Mouse (Mus musculus): ENCODE measurements around the gene Arid1b.
A peak's percentile ranks its signal among the peaks of the same experiment; 100 is the strongest.

Gene Arid1b

DNA sequence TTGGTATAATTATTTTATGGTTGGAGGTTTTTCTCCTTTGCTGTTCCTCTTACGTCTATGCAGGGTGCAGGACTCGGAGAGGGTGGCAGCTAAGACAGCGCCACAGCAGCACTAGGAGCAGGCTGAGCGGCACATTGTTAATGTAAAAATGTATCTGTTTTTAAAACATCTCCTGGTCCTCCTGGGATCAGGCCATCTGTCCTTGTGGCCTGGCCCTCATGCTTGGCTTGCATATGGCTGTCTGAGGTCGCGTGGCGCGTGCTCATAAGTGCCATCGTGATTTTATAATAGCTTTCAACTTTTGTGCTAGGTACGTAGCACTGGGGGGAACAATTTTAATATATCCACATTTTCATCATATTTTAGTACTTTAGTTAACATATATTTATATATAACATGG is 201.9 kb downstream of the Arid1b start:
- DNase-seq = peak in 1 of 2 experiments; percentile 54

DNA sequence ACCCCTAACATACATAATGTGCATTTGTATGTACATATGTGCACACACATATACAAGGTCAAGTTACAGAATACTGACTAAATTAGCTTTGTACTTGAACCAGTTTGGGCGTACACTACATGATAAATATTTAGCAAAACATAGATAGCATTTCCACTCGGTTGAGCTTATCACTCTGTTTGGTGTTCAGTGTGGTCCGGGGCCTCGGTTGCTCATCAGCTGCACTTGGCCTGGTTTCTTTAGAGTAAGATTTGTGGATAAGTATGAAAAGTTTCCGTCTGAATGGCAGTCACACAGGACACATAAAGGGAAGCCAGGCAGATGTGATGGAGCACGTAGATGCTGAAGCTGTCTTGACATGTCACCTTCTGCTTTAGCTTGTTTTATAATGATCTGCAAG is 202.4 kb downstream of the Arid1b start:
- DNase-seq = no peak

DNA sequence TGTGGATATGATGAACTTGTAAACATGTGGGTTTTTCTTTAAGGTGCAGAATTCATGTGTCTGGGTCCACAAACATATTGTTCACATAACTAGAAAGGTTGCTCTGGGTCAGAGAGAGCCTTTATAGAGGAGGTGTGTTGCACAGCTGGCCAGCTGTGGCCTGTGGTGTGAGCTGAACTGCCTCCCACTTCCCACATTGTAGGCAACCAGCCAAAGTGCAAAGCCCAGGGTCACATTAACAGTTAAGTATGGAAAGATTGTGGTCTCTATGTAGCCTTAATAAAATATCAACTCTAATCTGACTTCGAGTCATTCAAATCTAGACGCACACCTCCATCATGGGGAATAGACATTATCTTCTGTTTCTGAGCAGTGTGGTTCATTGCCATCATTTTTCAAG is 203.0 kb downstream of the Arid1b start:
- DNase-seq = no peak

DNA sequence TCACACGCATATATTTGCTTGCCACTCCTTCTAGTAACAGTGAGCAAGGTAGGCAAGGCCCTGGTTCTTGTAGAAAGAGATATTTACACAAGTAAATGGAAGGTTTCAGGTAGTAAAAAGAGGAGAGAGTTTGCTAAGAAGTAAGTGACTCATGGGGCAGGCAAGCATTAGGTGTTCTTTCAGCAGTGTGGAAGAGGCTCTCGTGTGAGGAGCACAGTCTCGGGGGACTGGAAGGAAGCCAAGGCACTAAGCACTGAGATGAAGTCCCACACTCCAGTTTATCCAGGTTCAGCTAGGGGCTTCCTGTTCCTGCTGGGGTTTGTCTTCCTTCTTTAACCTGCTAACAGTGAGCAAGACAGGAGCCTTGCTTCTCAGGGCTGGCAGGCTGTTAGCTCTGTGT is 203.6 kb downstream of the Arid1b start:
- no peak for DNase-seq

DNA sequence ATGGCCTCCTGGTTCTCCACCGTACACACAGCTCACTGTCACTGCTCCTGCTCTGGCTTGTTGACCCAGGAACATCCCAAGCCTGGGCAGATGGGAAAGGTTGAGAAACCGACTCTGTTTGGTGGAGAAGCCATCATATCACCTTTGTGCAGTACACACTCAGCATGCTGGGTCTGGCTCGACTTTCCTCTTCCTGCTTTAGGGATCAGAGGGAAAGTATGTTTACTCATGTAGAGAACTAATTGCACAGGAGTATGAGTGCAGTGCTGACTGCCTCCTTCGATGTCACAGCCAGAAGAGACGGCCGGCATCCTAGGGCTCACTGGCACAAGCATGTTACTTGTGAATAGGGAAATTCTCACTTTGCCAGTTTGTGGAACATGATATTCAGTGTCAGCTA is 204.1 kb downstream of the Arid1b start:
- no peak for DNase-seq

DNA sequence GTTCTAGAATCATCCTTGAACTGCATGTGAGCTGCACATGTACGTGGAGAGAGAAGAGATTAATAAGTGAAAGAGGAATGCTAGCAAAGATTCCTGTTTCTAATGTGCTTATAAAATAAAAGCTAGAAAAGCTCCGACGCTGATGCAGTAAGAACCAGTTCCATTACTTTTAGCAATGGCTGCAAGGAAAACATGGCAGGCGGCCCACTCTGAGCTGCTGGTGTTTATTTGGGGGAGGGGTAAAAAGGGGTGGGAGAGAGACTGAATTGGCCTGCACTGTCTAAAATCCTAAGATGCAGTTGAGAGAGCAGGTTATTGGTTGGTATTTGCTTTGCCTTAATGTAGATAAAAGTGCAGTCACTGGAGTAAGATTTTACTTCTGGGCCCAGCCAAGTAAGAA is 204.7 kb downstream of the Arid1b start:
- peak in 1 of 2 experiments; percentile 48 for DNase-seq

DNA sequence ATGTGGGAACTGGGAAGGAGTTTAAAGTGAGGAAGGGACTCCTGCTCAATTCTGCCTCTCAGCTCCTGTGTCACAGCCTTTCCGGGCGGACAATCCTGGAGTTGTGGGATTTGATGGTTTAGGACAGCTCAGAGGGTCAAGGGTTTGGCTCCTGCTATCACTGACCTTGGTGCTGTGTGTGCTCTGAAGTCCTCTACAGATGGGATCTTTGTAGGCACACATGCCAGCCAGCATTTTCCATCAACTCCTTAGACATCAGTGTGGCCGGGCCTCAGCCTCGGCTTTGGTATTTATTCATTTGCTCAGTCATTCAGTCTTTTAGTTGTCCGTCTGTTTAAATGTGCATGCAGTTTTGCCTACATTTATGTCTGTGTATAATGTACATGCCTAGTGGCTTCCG is 206.5 kb downstream of the Arid1b start:
- no peak for DNase-seq

DNA sequence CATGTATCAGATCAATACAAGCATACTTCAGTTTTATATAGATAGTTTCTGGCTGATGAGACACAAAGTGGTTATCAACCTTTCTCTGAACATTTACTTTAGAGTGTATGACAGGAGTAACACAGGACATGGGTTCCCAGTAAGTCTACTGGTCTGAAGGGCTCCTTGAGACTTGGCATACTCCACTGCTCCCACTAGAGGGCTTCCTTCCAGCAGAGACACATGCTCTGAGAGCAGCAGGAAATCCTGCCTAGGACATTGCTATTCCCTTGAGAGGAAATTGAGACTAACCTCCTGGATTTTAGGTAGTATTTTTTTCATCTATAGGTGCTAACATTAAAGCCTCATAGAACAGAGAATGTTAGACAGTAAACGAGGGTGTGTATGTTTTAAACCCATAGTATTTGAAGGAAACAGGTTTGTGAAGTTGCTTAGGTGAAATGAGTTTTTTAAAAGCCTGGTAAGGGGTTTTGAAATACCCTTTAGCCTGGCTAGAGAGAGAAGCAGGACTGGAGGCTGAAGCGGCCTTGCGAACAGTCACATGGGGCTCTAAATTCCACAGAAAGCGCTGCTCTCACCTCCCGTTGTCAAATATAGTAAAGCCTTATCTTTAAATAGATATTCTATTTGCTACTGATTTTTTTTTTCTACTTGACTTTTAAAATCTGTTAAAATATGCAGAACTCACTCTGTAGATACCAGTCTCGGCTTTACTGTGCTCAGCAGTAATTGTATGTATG is 207.9 kb downstream of the Arid1b start:
- DNase-seq = peak; percentile 58 to 65

DNA sequence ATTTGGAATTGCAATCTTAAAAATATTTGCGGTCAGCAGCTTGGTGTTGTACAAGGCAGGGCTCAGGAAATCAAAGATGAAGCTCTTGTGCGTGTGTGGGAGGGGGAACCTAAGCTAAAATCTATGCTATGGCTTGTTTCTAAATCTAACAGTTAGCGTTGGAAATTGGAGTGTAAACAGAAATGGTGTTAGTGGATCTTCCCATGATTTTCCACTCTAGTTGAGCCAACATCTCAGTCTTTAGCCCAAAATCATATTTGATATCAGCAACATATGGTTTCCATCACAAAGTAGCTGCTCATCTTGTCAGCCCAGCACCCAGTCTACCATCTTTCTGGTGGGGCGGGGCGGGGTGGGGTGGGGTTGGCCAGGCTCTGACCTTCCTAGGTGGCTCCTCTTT is 208.6 kb downstream of the Arid1b start:
- DNase-seq = no peak

DNA sequence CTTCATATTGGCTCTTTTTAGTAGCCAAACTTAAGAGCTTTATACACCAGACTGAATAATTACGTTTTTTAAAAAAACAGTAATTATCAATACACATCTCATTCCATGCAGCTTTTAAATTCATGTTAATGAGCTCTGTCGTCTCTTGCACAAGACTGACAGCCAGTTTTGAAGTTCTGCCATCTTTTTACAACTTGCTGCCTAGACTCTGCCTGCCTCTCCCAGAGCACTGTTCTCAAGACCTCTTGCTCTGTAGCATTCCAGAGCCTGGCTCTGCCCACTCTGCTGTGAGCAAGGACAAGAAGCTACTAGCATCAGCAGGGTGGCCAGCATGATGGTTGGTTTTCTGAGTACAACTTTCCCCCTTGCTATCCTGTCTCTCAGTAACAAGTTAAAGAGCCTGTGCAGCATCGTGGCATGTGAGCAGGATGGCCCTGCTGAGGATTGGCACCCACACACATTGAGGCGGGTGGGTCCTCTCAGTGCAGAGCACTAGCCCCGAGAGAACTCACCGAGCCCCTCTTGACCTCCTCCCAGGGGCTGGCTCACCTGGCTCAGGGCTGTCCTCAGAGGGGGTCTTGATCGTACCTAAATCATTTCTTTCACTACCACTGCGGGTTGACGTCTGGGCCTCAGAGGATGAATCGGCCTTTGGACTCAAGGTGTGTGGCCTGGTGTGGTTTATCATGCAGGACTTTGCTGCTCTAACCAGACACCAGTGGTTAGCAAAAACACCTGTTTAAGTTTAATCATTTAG is 209.4 kb downstream of the Arid1b start:
- no peak for DNase-seq

DNA sequence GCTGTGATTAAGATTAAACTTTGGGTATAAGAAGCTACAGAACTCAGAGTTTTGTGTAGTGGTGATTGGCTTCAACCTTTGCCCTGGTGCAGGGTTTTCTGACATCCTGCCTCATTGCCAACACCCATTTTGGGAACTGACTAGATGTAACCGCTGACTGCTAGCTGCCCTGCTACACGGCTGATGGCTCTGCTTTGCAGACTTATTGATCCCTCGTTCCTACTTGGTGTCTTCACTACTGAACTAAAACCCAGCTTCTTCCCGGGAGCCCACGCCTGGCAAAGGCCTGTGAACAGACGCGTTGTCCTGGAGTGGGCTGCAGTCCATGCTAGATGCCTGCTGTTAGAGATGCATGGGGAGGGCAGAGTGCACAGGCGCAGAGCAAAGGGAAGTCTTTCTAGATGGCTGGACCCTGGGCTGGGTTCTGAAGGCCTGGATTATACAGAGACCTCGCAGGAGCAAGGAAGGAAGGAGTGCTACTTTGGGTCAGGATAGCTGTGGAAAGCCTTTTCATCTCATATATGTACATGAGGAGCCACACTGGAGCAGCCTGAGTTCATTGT is 210.1 kb downstream of the Arid1b start:
- DNase-seq = peak; percentile 46 to 66

DNA sequence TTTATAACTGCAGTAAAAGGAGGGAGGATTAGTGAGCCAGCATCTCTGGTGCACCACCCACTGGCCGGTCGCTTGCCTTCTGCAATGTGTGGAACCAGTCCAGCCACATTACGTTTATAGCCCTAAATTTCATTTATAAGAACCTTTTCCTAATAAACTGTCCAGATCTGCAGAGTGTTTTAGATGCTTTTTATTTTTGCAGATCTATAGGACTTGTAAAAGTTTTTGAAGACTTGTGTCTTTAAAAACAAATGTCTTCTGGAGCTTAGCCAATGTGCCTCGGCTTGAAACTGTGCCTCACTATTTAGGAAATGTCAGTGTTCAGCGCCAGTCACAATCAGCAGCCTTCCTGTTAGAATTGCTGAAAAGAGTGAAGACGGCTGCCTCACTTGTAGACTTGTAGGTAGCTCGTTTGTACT is 211.0 kb downstream of the Arid1b start:
- DNase-seq = peak; percentile 68 to 75

DNA sequence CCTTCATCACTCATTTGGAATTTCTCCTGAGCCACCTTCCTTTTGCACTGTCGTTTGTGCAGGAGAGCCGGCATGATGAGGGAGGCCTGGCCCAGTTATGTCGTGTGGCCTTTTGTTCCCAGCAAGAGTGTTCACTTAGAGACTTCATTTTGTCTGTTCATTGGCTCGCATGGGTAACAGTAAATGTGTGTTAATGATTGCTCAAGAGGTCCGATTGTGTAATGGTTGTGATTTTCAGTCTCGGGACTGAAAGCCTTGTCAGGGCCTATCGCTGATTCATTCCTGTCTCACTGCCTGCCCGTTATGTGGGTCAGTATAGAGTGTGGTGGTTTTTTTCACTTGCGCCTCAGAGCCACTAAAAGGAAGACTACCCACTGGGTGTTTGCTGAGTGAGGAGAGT is 212.6 kb downstream of the Arid1b start:
- no peak for DNase-seq

DNA sequence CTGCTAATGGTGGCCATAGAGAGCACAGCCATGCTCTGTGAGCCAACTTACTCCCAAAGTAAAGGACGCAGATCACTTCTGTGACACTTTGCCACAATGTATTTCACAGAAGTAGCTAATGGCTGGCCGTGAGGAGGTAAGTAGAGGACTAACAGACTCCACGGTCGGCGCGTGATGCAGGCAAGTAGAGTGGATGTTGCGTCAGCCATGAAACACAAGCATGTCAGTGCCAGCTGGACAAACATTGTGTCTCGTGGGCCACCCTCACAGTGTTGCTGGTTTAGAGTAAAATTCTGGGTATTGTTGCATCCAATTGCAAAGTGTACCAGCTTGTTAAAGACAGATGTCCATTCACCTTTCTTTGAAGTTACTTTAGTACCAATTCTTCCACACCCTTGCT is 213.7 kb downstream of the Arid1b start:
- no peak for DNase-seq

DNA sequence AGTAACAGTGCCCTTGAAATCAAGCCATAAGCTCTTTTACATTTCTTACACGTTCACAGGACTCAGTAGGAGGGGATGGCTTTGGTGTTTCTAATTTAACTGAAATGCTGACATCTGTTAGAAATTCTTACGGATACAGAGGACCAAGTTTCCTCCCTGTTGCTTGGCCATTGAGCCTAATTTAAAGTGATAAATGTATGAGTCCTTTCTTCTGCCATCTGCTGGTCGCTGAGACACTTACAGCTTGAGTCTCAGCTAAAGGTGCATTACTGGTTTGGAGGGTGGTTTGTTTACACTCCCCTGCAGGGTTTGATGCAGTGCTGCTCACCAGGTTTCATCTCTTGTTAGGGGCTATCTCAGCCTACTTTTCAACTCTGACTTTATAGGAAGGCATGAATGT is 214.2 kb downstream of the Arid1b start:
- DNase-seq = peak; percentile 54 to 56

DNA sequence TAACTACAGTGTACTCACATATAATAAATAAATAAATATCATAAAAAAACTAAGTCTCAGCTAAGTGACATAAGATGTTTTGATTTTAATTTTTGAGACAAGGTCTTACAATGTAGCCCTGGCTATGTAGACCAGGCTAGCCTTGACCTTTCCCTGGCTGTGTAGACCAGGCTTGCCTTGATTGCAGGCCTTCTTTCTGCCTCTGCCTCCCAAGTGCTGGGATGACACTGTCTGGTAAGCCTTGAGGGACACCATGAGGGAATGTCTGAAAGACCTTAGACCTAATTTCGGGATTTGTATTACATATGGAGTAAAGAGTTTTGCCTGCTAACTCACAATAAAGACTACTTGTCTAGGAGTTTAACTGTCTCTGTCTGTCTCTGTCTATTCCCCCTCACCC is 214.9 kb downstream of the Arid1b start:
- no peak for DNase-seq

DNA sequence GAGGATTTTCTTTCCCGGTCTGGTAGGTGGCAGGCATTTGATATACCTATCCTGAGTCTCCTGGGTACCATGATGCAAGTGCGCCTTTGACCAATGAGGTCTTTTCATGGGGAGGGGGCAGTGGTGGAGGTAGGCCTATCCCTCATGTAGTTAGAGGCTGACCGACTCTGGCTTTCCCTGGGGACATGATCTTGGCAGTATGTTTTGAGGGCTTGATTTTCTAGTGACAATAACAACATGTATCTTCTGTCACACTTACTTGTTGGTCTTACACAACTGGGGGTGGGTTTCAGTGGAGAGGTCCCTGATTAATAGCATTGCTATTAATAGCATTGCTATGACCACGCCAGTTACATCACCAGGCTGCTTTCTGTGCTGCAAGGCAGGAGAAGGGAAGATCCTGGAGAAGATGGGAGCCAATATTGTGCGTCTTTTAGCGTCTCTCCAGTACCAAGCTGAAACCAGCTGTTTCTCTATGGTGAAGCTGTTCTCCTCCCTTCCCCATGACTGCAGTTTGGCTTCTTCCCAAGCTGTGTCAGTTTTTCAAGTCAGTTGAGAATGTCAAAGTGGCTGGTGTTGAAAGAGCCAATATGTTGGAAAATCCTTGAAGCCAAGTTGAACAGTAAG is 216.1 kb downstream of the Arid1b start:
- no peak for DNase-seq

DNA sequence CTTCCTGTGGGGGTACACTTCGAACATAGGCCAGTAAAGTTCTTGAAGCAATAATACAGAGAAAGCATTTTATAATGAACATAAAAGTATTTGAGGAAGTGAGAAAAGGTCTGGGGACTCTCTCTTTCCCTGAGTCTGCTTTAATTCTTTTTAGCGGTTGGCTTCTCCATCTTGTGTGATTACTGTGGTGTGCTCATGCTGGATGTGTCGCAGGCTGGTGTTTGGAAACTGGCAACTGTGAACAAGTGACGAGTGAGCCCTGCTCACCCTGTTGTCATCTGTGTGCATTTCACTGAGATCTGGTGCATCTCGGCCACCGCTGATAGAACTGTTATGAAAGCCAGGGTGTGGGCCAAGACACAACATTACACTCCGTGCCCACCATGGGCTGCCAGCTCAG is 216.8 kb downstream of the Arid1b start:
- no peak for DNase-seq

DNA sequence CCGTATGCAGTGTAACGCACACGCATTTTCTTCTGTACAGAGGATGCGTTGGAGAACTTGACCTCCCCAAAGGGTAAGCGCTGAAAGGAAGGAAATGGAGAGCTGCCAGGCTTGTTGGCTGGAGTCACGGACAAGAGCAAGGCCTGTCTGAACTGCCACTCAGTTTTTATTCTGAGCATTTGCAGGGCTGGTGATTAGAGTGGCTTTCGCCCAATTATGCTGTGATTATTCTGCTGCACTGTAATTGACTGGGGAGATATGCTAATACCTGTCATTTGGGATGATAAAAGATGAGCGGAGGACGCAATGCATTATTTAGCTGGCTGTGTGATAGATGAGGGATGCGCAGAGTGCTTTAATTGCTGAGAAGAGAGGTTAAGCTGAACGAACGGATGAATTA is 218.0 kb downstream of the Arid1b start:
- DNase-seq = peak; percentile 84 to 91

DNA sequence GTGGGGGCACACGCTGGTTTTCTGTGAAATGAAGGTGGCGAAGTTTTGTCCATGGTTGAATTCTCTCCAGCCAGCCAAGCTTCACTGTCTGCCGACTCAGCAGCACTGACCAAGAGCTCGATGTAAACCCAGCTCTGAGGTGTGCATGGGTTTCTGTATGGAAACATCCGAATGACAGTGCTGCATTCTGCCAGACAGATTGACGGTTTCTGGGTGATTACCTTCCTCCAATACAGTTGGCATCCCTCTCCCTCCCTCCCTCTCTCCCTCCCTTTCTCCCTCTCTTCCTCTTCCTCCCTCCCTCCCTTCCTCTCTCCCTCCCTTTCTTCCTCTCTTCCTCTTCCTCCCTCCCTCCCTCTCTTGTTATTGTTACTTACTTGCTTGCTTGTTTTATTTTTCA is 219.3 kb downstream of the Arid1b start:
- no peak for DNase-seq

DNA sequence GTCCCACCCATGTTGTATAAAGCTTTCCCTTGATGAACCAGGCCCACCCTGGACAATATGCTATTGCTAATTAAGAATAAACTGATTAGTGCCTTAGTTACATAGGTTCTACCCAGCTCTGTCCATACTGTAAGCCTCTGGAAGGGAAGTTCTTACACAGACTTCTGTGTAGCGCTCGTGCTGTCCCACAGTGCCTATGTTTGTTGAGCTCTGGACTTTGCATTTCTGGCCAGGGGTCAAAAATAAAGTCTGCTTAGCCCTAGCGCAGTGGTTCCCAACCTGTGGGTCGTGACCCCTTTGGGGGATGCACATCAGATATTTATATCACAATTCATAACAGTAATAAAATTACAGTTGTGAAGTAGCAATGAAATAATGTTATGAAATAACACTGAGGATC is 221.2 kb downstream of the Arid1b start:
- DNase-seq = no peak

DNA sequence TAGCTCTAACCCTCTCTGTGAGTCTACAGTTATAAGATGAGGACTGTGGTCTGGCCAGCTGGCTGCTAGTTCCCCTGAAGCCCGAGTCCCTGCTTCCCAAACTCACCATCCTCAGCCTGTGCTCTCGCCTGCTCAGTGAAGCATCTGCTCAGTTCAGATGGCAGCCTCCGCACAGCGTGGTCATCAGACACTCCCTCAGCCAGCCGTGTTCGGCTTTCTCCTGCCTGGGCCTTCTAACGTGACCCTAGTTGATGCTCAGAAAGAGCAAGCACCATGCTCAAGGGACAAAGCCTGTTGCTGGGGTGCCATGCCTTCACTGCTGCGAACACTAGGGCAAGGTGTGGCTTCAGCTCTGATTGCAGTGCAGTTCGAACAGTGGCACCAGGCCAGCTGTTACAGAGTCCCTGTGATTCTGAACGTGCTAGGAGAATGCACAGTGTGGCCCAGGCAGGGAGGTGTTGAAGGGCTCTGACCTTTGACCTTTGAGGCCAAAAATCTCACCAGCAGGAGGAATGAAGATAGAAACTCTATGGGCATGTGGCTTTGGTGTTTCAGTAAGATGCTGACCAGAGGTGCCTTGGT is 222.9 kb downstream of the Arid1b start:
- peak; percentile 52 to 58 for DNase-seq

Data from cerebellum, postnatal 14 days (tissue).